Mouse (Mus musculus) liver, embryonic 15.5 days (tissue): ENCODE results near the gene S100a1. TPM values are rescaled to one million over a fixed set of nuclear protein-coding genes. Genes with fewer than 3 reads are reported as not detected.

Source experiments
- ATAC-seq: fragments of 200-750 bp; cut with Nextera tagmentation; 2 replicates; pipeline ENCODE4 v1.8.0; 2017; ENCODE audit warnings: moderate number of reproducible peaks, mild to moderate bottlenecking, moderate library complexity; ENCODE audit not compliant: insufficient read depth
- H3K27ac ChIP-seq: fragments of 300-500 bp; sonication (generic); replicated peaks from 2 replicates; pipeline ENCODE4 v1.5.1; 2015; ENCODE audit warnings: mild to moderate bottlenecking, inconsistent platforms
- H3K27me3 ChIP-seq: fragments of 300-500 bp; sonication (generic); 2 replicates; pipeline ENCODE4 v1.6.1; 2015; ENCODE audit warnings: mild to moderate bottlenecking, inconsistent platforms
- H3K36me3 ChIP-seq: fragments of 300-500 bp; sonication (generic); replicated peaks from 2 replicates; pipeline ENCODE4 v1.6.1; 2015; ENCODE audit warnings: moderate library complexity, mild to moderate bottlenecking, inconsistent platforms
- H3K4me1 ChIP-seq: fragments of 300-500 bp; sonication (generic); replicated peaks from 2 replicates; pipeline ENCODE4 v1.6.1; 2015; ENCODE audit warnings: inconsistent platforms
- H3K4me2 ChIP-seq: fragments of 300-500 bp; sonication (generic); 2 replicates; pipeline ENCODE4 v1.6.1; 2015; ENCODE audit warnings: moderate library complexity, mild to moderate bottlenecking, inconsistent platforms
- H3K4me3 ChIP-seq: fragments of 300-500 bp; sonication (generic); replicated peaks from 2 replicates; pipeline ENCODE4 v1.5.1; 2015; ENCODE audit warnings: mild to moderate bottlenecking, inconsistent platforms
- H3K9ac ChIP-seq: fragments of 300-500 bp; sonication (generic); 2 replicates; pipeline ENCODE4 v1.6.1; 2015; ENCODE audit warnings: moderate library complexity, mild to moderate bottlenecking, inconsistent platforms
- H3K9me3 ChIP-seq: fragments of 300-500 bp; sonication (generic); replicated peaks from 2 replicates; pipeline ENCODE4 v1.6.1; 2016; ENCODE audit warnings: inconsistent platforms
- WGBS: fragments of 180-500 bp; shearing (Covaris S2); methylation state at CpG from one replicate; pipeline ENCODE4 v1.1.7; 2015; ENCODE audit warnings: mixed read lengths; ENCODE audit not compliant: insufficient replicate concordance; 5-methylcytosine and 5-hydroxymethylcytosine counted together
- polyA plus RNA-seq: library from polyadenylated mRNA; unstranded; fragments of >200 nt; fragmentation: Nextera tagmentation; extraction: Ambion mirVana; gene quantifications from 2 replicates; pipeline ENCODE4 v1.2.1, GENCODE M21; 2015

S100a1 gene
- polyA plus RNA-seq, 1 experiment from 2014 or later = 24.3 TPM

- peak; percentile 99 for ATAC-seq
- Histone ChIP-seq H3K4me1 (peaks cover 25% of the 10 kb centered on the region), H3K4me3 (peak within 1 kb of the TSS; percentile 91), H3K27ac (peak within 1 kb of the TSS; percentile 82), H3K9me3 (no peaks in the 10 kb centered on the region), H3K27me3 (no peaks in the 10 kb centered on the region), H3K4me2 (peak within 1 kb of the TSS; percentile 73), H3K9ac (peak within 1 kb of the TSS; percentile 80), H3K36me3 (peaks cover 46% of the 10 kb centered on the region)
- WGBS = under 1% methylated on average over 37 of the region's 37 CpGs
Observed at GRCm38 (mm10) chr3:90490696-90491256, 23.4 kb downstream of the S100a1 start, which contains the start of gene Snapin. Gene Snapin (minus strand): TSS chr3:90491033.

GRCm38 (mm10) chr3:90488576-90488975 is 25.6 kb downstream of the S100a1 start:
- H3K9me3 ChIP-seq = no peaks in the 10 kb centered on the region
- no peak overlapping the region for H3K4me3 ChIP-seq
- WGBS = 83% methylated on average over 6 of the region's 6 CpGs
- peaks cover 58% of the 10 kb centered on the region for H3K36me3 ChIP-seq
- no peak overlapping the region for H3K27ac ChIP-seq
- no peaks in the 10 kb centered on the region for H3K27me3 ChIP-seq
- H3K4me1 ChIP-seq = peaks cover 22% of the 10 kb centered on the region
- H3K9ac ChIP-seq = no peak overlapping the region
- no peak overlapping the region for H3K4me2 ChIP-seq
- ATAC-seq = no peak

GRCm38 (mm10) chr3:90486998-90487397 is 27.2 kb downstream of the S100a1 start:
- no peaks in the 10 kb centered on the region for H3K9me3 ChIP-seq
- peaks cover 74% of the 10 kb centered on the region for H3K36me3 ChIP-seq
- H3K4me1 ChIP-seq = peaks cover 21% of the 10 kb centered on the region
- H3K4me2 ChIP-seq = no peak overlapping the region
- no peak overlapping the region for H3K4me3 ChIP-seq
- H3K27me3 ChIP-seq = no peaks in the 10 kb centered on the region
- H3K27ac ChIP-seq = no peak overlapping the region
- ATAC-seq = no peak
- H3K9ac ChIP-seq = no peak overlapping the region
- 72% methylated on average over 5 of the region's 5 CpGs for WGBS

- under 1% methylated on average over 45 of the region's 45 CpGs for WGBS
- Histone ChIP-seq H3K4me3 (peak within 1 kb of the TSS; percentile 75), H3K36me3 (peaks cover 33% of the 10 kb centered on the region), H3K27ac (peak within 1 kb of the TSS; percentile 85), H3K9me3 (no peaks in the 10 kb centered on the region), H3K27me3 (no peaks in the 10 kb centered on the region), H3K4me1 (peaks cover 20% of the 10 kb centered on the region), H3K9ac (peak within 1 kb of the TSS; percentile 79), H3K4me2 (peak within 1 kb of the TSS; percentile 73)
- peak; percentile 99 for ATAC-seq
Observed at GRCm38 (mm10) chr3:90475831-90476611, 38.2 kb downstream of the S100a1 start, which contains the start of gene Ilf2. Gene Ilf2 (plus strand): TSS chr3:90476126.

- Histone ChIP-seq H3K4me1 (peaks cover 20% of the 10 kb centered on the region), H3K4me2 (peak overlapping the region; percentile 62), H3K4me3 (peak overlapping the region; percentile 54), H3K36me3 (peaks cover 26% of the 10 kb centered on the region), H3K27ac (no peak overlapping the region), H3K27me3 (no peaks in the 10 kb centered on the region), H3K9ac (no peak overlapping the region), H3K9me3 (no peaks in the 10 kb centered on the region)
- 34% methylated on average over 16 of the region's 16 CpGs for WGBS
- ATAC-seq = peak; percentile 2
Observed at GRCm38 (mm10) chr3:90475151-90475830, 38.9 kb downstream of the S100a1 start.

- 13% methylated on average over 3 of the region's 3 CpGs for WGBS
- Histone ChIP-seq H3K9me3 (no peaks in the 10 kb centered on the region), H3K36me3 (no peaks in the 10 kb centered on the region), H3K4me3 (no peak overlapping the region), H3K27ac (no peak overlapping the region), H3K4me2 (no peak overlapping the region), H3K9ac (no peak overlapping the region), H3K4me1 (peaks cover 14% of the 10 kb centered on the region), H3K27me3 (peaks cover 19% of the 10 kb centered on the region)
- no peak for ATAC-seq
Observed at GRCm38 (mm10) chr3:90472213-90472612, 42.0 kb downstream of the S100a1 start.

GRCm38 (mm10) chr3:90467618-90468300 is 46.4 kb downstream of the S100a1 start:
- Histone ChIP-seq H3K36me3 (no peaks in the 10 kb centered on the region), H3K27me3 (peaks cover 63% of the 10 kb centered on the region), H3K9ac (no peak overlapping the region), H3K4me2 (no peak overlapping the region), H3K9me3 (no peaks in the 10 kb centered on the region), H3K4me1 (peaks cover 19% of the 10 kb centered on the region), H3K27ac (no peak overlapping the region), H3K4me3 (no peak overlapping the region)
- ATAC-seq = no peak
- WGBS = 78% methylated on average over 10 of the region's 10 CpGs

- Histone ChIP-seq H3K4me3 (peak overlapping the region; percentile 54), H3K27ac (no peak overlapping the region), H3K9me3 (no peaks in the 10 kb centered on the region), H3K4me2 (peak overlapping the region; percentile 69), H3K9ac (no peak overlapping the region), H3K4me1 (peaks cover 17% of the 10 kb centered on the region), H3K27me3 (peaks cover 77% of the 10 kb centered on the region), H3K36me3 (no peaks in the 10 kb centered on the region)
- peak; percentile 11; the same call in 1 of the 2 replicates for ATAC-seq
- WGBS = 1% methylated on average over 15 of the region's 15 CpGs
Observed at GRCm38 (mm10) chr3:90466311-90466766, 47.9 kb downstream of the S100a1 start.

- no peaks in the 10 kb centered on the region for H3K9me3 ChIP-seq
- H3K4me3 ChIP-seq = peak within 1 kb of the TSS; percentile 54
- ATAC-seq = peak; percentile 39; the same call in 1 of the 2 replicates
- H3K9ac ChIP-seq = peak within 1 kb of the TSS; percentile 11; the same call in 1 of the 2 replicates
- peaks cover 82% of the 10 kb centered on the region for H3K27me3 ChIP-seq
- H3K4me1 ChIP-seq = peaks cover 17% of the 10 kb centered on the region
- H3K36me3 ChIP-seq = no peaks in the 10 kb centered on the region
- under 1% methylated on average over 38 of the region's 49 CpGs for WGBS
- no peak within 1 kb of the TSS for H3K27ac ChIP-seq
- peak within 1 kb of the TSS; percentile 69 for H3K4me2 ChIP-seq
Observed at GRCm38 (mm10) chr3:90465686-90466310, 48.4 kb downstream of the S100a1 start, which contains the start of gene Npr1. Gene Npr1 (minus strand): TSS chr3:90465866.

GRCm38 (mm10) chr3:90465081-90465685 is 49.0 kb downstream of the S100a1 start:
- no peak overlapping the region for H3K27ac ChIP-seq
- 0 out of 2 replicates have a peak, but pooled peaks have one; percentile 6 for ATAC-seq

More at GRCm38 (mm10) chr3:90465081-90465685, 49.0 kb downstream of the S100a1 start:
- H3K4me3 ChIP-seq = peak overlapping the region; percentile 54
- H3K36me3 ChIP-seq = no peaks in the 10 kb centered on the region
- H3K27me3 ChIP-seq = peaks cover 88% of the 10 kb centered on the region
- peak overlapping the region; percentile 69 for H3K4me2 ChIP-seq
- WGBS = 2% methylated on average over 75 of the region's 75 CpGs
- H3K4me1 ChIP-seq = peaks cover 17% of the 10 kb centered on the region
- H3K9ac ChIP-seq = peak overlapping the region; percentile 11; the same call in 1 of the 2 replicates
- no peaks in the 10 kb centered on the region for H3K9me3 ChIP-seq
